Mouse (Mus musculus) hindbrain, embryonic 14.5 days (tissue): ENCODE measurements around the gene Casz1. TPM values are rescaled to one million over a fixed set of nuclear protein-coding genes. Genes with fewer than 3 reads are reported as not detected.

Experiments
- ATAC-seq: fragments of 200-750 bp; cut with Nextera tagmentation; 2 replicates; pipeline ENCODE4 v1.8.0; 2017; ENCODE audit warnings: moderate number of reproducible peaks, mild to moderate bottlenecking, moderate TSS enrichment, moderate library complexity; ENCODE audit not compliant: low FRiP score
- DNase-seq: peaks from one replicate; pipeline ENCODE4 v3.0.0-alpha.2; 2015; ENCODE audit warnings: low spot score
- H3K27ac ChIP-seq: fragments of 300-500 bp; sonication (generic); 2 replicates; pipeline ENCODE4 v1.5.1; 2014; ENCODE audit warnings: mild to moderate bottlenecking, moderate library complexity
- H3K27me3 ChIP-seq: fragments of 300-500 bp; sonication (generic); 2 replicates; pipeline ENCODE4 v1.6.1; 2014; ENCODE audit warnings: mild to moderate bottlenecking, low read length, mixed read lengths; ENCODE audit not compliant: control insufficient read depth, insufficient read depth
- H3K36me3 ChIP-seq: fragments of 300-500 bp; sonication (generic); replicated peaks from 2 replicates; pipeline ENCODE4 v1.6.1; 2014; ENCODE audit not compliant: control insufficient read depth, insufficient read depth
- H3K4me1 ChIP-seq: fragments of 300-500 bp; sonication (generic); replicated peaks from 2 replicates; pipeline ENCODE4 v1.6.1; 2014; ENCODE audit warnings: antibody characterized with exemption, low read length, mixed read lengths; ENCODE audit not compliant: control insufficient read depth, insufficient read depth
- H3K4me2 ChIP-seq: fragments of 300-500 bp; sonication (generic); replicated peaks from 2 replicates; pipeline ENCODE4 v1.6.1; 2014; ENCODE audit warnings: mild to moderate bottlenecking, moderate library complexity
- H3K4me3 ChIP-seq: fragments of 300-500 bp; sonication (generic); replicated peaks from 2 replicates; pipeline ENCODE4 v1.5.1; 2014; ENCODE audit warnings: mild to moderate bottlenecking, low read length
- H3K9ac ChIP-seq: fragments of 300-500 bp; sonication (generic); 2 replicates; pipeline ENCODE4 v1.6.1; 2014
- H3K9me3 ChIP-seq: fragments of 300-500 bp; sonication (generic); 2 replicates; pipeline ENCODE4 v1.6.1; 2016; ENCODE audit warnings: low read length; ENCODE audit not compliant: control insufficient read depth
- WGBS: fragments of 180-500 bp; shearing (Covaris S2); extraction: QIAGEN DNeasy Blood & Tissue Kit; methylation state at CpG from one replicate; pipeline ENCODE4 v1.1.7; 2014; 5-methylcytosine and 5-hydroxymethylcytosine counted together
- polyA plus RNA-seq: library from polyadenylated mRNA; unstranded; fragments of >200 nt; fragmentation: Nextera tagmentation; extraction: Ambion mirVana; gene quantifications from 2 replicates; pipeline ENCODE4 v1.2.1, GENCODE M21; 2014

Casz1 gene
- polyA plus RNA-seq, 1 experiment from 2014 or later = 7.1 TPM

- no peak overlapping the region for H3K27ac ChIP-seq
- H3K9ac ChIP-seq = peak overlapping the region; percentile 46
- no peak for DNase-seq
Measured at GRCm38 (mm10) chr4:148806836-148807235, 2.6 kb downstream of the Casz1 start.

GRCm38 (mm10) chr4:148807397-148807796, 3.2 kb downstream of the Casz1 start:
- H3K27me3 ChIP-seq = peaks cover 70% of the 10 kb centered on the region
- H3K4me1 ChIP-seq = peaks cover 32% of the 10 kb centered on the region
- WGBS = 1% methylated on average over 9 of the region's 9 CpGs
- ATAC-seq (no peak), DNase-seq (no peak)
- H3K27ac ChIP-seq = no peak overlapping the region
- H3K36me3 ChIP-seq = no peaks in the 10 kb centered on the region
- H3K4me2 ChIP-seq = peak overlapping the region; percentile 78
- no peaks in the 10 kb centered on the region for H3K9me3 ChIP-seq
- no peak overlapping the region; the same call in 1 of the 2 replicates for H3K9ac ChIP-seq
- peak overlapping the region; percentile 42 for H3K4me3 ChIP-seq

More at GRCm38 (mm10) chr4:148806836-148807235, 2.6 kb downstream of the Casz1 start:
- Histone ChIP-seq H3K4me1 (peaks cover 26% of the 10 kb centered on the region), H3K4me2 (peak overlapping the region; percentile 78), H3K4me3 (peak overlapping the region; percentile 42), H3K9me3 (no peaks in the 10 kb centered on the region), H3K27me3 (peaks cover 75% of the 10 kb centered on the region), H3K36me3 (no peaks in the 10 kb centered on the region)
- ATAC-seq = no peak
- WGBS = under 1% methylated on average over 23 of the region's 26 CpGs

GRCm38 (mm10) chr4:148808839-148809238, 4.6 kb downstream of the Casz1 start:
- Histone ChIP-seq H3K9ac (no peak overlapping the region), H3K27me3 (peaks cover 71% of the 10 kb centered on the region), H3K4me3 (no peak overlapping the region), H3K9me3 (no peaks in the 10 kb centered on the region), H3K36me3 (no peaks in the 10 kb centered on the region), H3K4me2 (peak overlapping the region; percentile 78; the same call in 1 of the 2 replicates), H3K4me1 (peaks cover 35% of the 10 kb centered on the region), H3K27ac (no peak overlapping the region)
- DNase-seq (no peak), ATAC-seq (no peak)
- 17% methylated on average over 2 of the region's 2 CpGs for WGBS

GRCm38 (mm10) chr4:148810706-148811105, 6.5 kb downstream of the Casz1 start:
- H3K9me3 ChIP-seq = no peaks in the 10 kb centered on the region
- no peak overlapping the region for H3K4me3 ChIP-seq
- H3K4me2 ChIP-seq = 0 out of 2 replicates have a peak overlapping the region, but pooled peaks have one; percentile 13
- no peak overlapping the region for H3K27ac ChIP-seq
- DNase-seq = no peak
- H3K4me1 ChIP-seq = peaks cover 29% of the 10 kb centered on the region
- H3K9ac ChIP-seq = no peak overlapping the region
- H3K36me3 ChIP-seq = no peaks in the 10 kb centered on the region
- ATAC-seq = no peak
- peaks cover 71% of the 10 kb centered on the region for H3K27me3 ChIP-seq
- WGBS = 32% methylated on average over 9 of the region's 9 CpGs

- Histone ChIP-seq H3K27me3 (peaks cover 71% of the 10 kb centered on the region), H3K4me2 (peak overlapping the region; percentile 34), H3K27ac (no peak overlapping the region), H3K36me3 (no peaks in the 10 kb centered on the region), H3K9me3 (no peaks in the 10 kb centered on the region), H3K4me3 (no peak overlapping the region), H3K9ac (peak overlapping the region; percentile 31; the same call in 1 of the 2 replicates), H3K4me1 (peaks cover 28% of the 10 kb centered on the region)
- ATAC-seq (peak; percentile 77), DNase-seq (peak; percentile 67)
- WGBS = 9% methylated on average over 10 of the region's 10 CpGs
Measured at GRCm38 (mm10) chr4:148811940-148812339, 7.7 kb downstream of the Casz1 start.

GRCm38 (mm10) chr4:148813247-148813646, 9.0 kb downstream of the Casz1 start:
- Histone ChIP-seq H3K9ac (no peak overlapping the region), H3K4me2 (no peak overlapping the region; the same call in 1 of the 2 replicates), H3K4me1 (peaks cover 30% of the 10 kb centered on the region), H3K36me3 (no peaks in the 10 kb centered on the region), H3K27ac (no peak overlapping the region), H3K9me3 (no peaks in the 10 kb centered on the region), H3K4me3 (no peak overlapping the region), H3K27me3 (peaks cover 71% of the 10 kb centered on the region)
- WGBS = 53% methylated on average over 6 of the region's 6 CpGs
- ATAC-seq (no peak), DNase-seq (no peak)

GRCm38 (mm10) chr4:148816556-148816955, 12.3 kb downstream of the Casz1 start:
- Histone ChIP-seq H3K4me2 (peak overlapping the region; percentile 12; the same call in 1 of the 2 replicates), H3K9ac (no peak overlapping the region), H3K36me3 (no peaks in the 10 kb centered on the region), H3K27me3 (peaks cover 51% of the 10 kb centered on the region), H3K9me3 (0 out of 2 replicates have a peak, but pooled peaks cover 4% of the 10 kb centered on the region), H3K4me3 (no peak overlapping the region), H3K4me1 (peaks cover 20% of the 10 kb centered on the region), H3K27ac (no peak overlapping the region)
- ATAC-seq (no peak), DNase-seq (no peak)
- 4% methylated on average over 14 of the region's 14 CpGs for WGBS

- no peak overlapping the region for H3K9ac ChIP-seq
- no peak overlapping the region for H3K4me2 ChIP-seq
- H3K4me1 ChIP-seq = peaks cover 9% of the 10 kb centered on the region
- 92% methylated on average over 12 of the region's 12 CpGs for WGBS
- H3K4me3 ChIP-seq = no peak overlapping the region
- DNase-seq (no peak), ATAC-seq (no peak)
- H3K27me3 ChIP-seq = peaks cover 43% of the 10 kb centered on the region
- no peaks in the 10 kb centered on the region for H3K36me3 ChIP-seq
- no peak overlapping the region for H3K27ac ChIP-seq
- 0 out of 2 replicates have a peak, but pooled peaks cover 4% of the 10 kb centered on the region for H3K9me3 ChIP-seq
Measured at GRCm38 (mm10) chr4:148818161-148818560, 13.9 kb downstream of the Casz1 start.

GRCm38 (mm10) chr4:148820171-148820570, 15.9 kb downstream of the Casz1 start:
- H3K27ac ChIP-seq = no peak overlapping the region
- H3K36me3 ChIP-seq = no peaks in the 10 kb centered on the region
- peaks cover 29% of the 10 kb centered on the region; the same call in 1 of the 2 replicates for H3K27me3 ChIP-seq
- no peak overlapping the region for H3K9ac ChIP-seq
- no peak for ATAC-seq
- H3K4me2 ChIP-seq = no peak overlapping the region
- 54% methylated on average over 13 of the region's 13 CpGs for WGBS
- no peak overlapping the region for H3K4me3 ChIP-seq
- H3K9me3 ChIP-seq = 0 out of 2 replicates have a peak, but pooled peaks cover 4% of the 10 kb centered on the region
- H3K4me1 ChIP-seq = peaks cover 9% of the 10 kb centered on the region
- no peak for DNase-seq
